Mouse (Mus musculus) limb, embryonic 10.5 days (tissue): ENCODE measurements at regions not wholly inside any gene's neighbourhood (a gene's known extent, or its start where the extent isn't known, plus 50 kb on each side); places are given as distances from the start of the nearest gene placed in this dataset.
"Not testable (repeated sequence)": the region's sequence is repeated elsewhere in the genome, so short reads cannot be mapped to it uniquely, and the experiment has no call there.

Experiments
- DNase-seq: peaks from one replicate; pipeline ENCODE4 v3.0.0-alpha.2; 2017; ENCODE audit warnings: low spot score
- H3K27ac ChIP-seq: fragments of 300-500 bp; sonication (generic); 2 replicates; pipeline ENCODE4 v1.5.1; 2016; ENCODE audit warnings: mild to moderate bottlenecking
- H3K27me3 ChIP-seq: fragments of 300-500 bp; sonication (generic); 2 replicates; pipeline ENCODE4 v1.6.1; 2016; ENCODE audit warnings: low read depth, mild to moderate bottlenecking; ENCODE audit not compliant: poor library complexity, severe bottlenecking
- H3K36me3 ChIP-seq: fragments of 300-500 bp; sonication (generic); 2 replicates; pipeline ENCODE4 v1.6.1; 2016; ENCODE audit warnings: mild to moderate bottlenecking, moderate library complexity
- H3K4me1 ChIP-seq: fragments of 300-500 bp; sonication (generic); 2 replicates; pipeline ENCODE4 v1.6.1; 2016
- H3K4me3 ChIP-seq: fragments of 300-500 bp; sonication (generic); 2 replicates; pipeline ENCODE4 v1.5.1; 2016; ENCODE audit warnings: mild to moderate bottlenecking, moderate library complexity
- H3K9me3 ChIP-seq: fragments of 300-500 bp; sonication (generic); replicated peaks from 2 replicates; pipeline ENCODE4 v1.6.1; 2016; ENCODE audit warnings: mild to moderate bottlenecking
- WGBS: fragments of 180-500 bp; shearing (Covaris S2); methylation state at CpG from one replicate; pipeline ENCODE4 v1.1.7; 2016; 5-methylcytosine and 5-hydroxymethylcytosine counted together

DNA sequence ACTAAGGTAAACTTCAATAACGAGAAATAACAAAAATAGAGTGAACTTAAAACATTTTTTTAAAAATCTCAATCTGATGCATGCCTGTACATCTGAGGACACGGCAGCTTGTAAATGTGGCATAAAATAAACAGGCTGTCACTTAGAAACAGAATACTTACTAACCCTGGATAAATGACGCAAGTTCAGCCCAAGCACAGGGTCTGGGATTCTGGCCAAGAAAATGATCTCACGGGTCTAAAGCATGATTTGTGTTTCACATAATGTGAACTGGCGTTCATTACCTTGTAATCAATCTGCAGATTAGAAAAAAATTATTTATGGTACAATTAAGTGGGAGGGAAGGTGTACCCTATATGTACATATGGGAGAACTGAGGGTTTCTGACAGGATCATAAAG is 512.1 kb upstream of the Vrk2 start:
- 67% methylated on average over 5 of the region's 5 CpGs for WGBS
- Histone ChIP-seq H3K27ac (no peak overlapping the region), H3K36me3 (no peaks in the 10 kb centered on the region), H3K4me1 (no peaks in the 10 kb centered on the region), H3K9me3 (no peaks in the 10 kb centered on the region), H3K4me3 (no peak overlapping the region), H3K27me3 (no peaks in the 10 kb centered on the region)
- no peak for DNase-seq

DNA sequence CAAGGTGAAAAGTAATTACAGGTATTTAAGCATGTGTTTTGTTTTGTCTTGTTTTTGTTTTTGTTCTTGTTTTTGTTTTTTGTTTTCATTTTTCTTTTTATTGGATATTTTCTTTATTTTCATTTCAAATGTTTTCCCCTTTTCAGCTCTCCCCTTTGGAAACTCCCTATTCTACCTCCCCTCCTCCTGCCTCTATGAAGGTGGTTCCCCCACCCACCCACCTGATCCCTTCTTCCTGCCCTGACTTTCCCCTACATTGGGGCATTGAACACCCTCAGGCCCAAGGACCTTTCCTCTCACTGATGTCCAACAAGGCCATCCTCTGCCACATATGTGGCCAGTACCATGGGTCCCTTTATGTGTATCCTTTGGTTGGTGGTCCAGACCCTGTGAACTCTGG is 509.1 kb upstream of the Vrk2 start:
- Histone ChIP-seq H3K4me3 (no peak overlapping the region), H3K27ac (no peak overlapping the region), H3K9me3 (no peaks in the 10 kb centered on the region), H3K27me3 (no peaks in the 10 kb centered on the region), H3K36me3 (no peaks in the 10 kb centered on the region), H3K4me1 (no peaks in the 10 kb centered on the region)
- no peak for DNase-seq

DNA sequence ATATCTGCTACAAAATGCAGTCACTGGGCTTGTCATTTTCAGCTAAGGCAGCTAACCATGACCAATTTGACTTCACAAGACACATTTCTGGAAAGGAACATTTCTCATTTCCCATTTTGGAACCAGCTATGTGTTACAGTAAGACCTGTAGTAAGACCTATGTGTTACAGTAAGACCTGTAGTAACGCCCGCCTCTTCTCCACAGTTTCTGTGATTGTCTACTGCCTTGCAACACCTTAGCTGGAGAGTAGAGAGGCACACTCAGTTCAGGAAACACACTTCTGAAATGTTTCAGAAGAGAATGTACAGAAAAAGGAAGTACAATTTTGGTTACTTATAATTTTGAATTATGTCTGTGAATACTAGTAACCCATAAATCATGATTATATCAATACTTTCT is 508.2 kb upstream of the Vrk2 start:
- Histone ChIP-seq H3K9me3 (no peaks in the 10 kb centered on the region), H3K27me3 (no peaks in the 10 kb centered on the region), H3K27ac (no peak overlapping the region), H3K36me3 (no peaks in the 10 kb centered on the region), H3K4me1 (no peaks in the 10 kb centered on the region), H3K4me3 (no peak overlapping the region)
- DNase-seq, result no peak
- WGBS, result 95% methylated on average over 2 of the region's 2 CpGs

DNA sequence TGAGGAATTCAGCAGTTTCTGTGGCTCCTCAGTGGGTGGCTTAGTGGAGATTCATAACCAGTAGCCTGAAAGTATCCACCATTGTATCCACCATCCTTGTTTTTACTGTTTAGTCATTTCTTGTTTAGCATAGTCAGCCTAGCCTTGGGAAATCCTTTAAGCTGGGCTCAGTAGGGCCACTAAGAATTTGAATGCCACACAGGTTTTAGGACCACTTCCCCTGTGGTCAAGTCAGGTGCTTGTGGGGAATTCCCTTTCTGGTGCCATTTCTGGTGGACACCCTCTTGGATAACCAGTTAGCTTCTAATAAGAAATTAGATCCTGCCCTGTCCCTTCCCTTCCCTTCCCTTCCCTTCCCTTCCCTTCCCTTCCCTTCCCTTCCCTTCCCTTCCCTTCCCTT is 502.8 kb upstream of the Vrk2 start:
- Histone ChIP-seq H3K36me3 (no peaks in the 10 kb centered on the region), H3K4me1 (no peaks in the 10 kb centered on the region), H3K4me3 (no peak overlapping the region), H3K27ac (no peak overlapping the region), H3K27me3 (no peaks in the 10 kb centered on the region), H3K9me3 (no peaks in the 10 kb centered on the region)
- DNase-seq, result no peak

DNA sequence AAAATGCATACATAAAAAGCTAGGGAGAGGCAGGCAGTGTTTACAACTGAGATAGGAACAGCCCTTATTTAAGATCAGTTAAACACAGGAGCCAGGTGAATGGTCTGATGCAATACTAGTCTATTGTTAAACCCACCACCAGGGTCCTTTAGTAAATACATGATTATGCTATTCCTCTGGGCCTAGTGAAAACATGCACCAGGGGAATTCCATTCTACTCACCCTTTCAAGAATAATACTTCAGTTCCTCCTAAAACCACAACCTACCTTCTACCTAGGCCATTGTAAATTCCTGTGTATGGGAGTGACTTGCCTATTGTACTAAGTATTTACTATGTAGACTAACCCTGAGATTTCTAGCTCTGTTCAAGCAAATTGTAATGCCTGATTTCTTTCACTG is 501.7 kb upstream of the Vrk2 start:
- H3K9me3 ChIP-seq, H3K27me3 ChIP-seq, H3K27ac ChIP-seq, DNase-seq, H3K4me3 ChIP-seq, H3K36me3 ChIP-seq, H3K4me1 ChIP-seq: not testable (repeated sequence)

DNA sequence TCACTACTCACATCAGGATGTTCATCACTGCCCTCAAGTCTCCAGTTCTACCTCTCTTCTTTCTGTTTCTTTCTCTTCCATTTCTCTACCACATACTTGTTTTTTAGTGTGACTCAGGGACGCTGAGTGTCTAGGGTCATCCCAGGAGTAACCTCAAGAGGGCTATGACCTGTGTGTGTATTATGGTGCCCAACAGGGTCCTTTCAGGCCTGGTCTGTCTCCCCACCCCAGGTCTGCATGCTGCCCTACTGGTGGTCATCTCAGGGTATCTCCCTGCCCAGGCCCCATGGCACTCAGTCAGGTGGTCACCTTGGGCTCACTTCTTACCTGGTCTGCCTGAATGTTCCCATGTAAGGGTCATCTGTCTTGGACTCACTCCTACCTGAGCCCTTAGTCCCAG is 492.7 kb upstream of the Vrk2 start:
- no peak for DNase-seq
- no peak overlapping the region for H3K27ac ChIP-seq
- H3K27me3 ChIP-seq, result no peaks in the 10 kb centered on the region
- no peaks in the 10 kb centered on the region for H3K36me3 ChIP-seq
- H3K9me3 ChIP-seq, result no peaks in the 10 kb centered on the region
- WGBS, result 97% methylated on average over 1 of the region's 1 CpGs
- no peak overlapping the region for H3K4me3 ChIP-seq
- H3K4me1 ChIP-seq, result no peaks in the 10 kb centered on the region

DNA sequence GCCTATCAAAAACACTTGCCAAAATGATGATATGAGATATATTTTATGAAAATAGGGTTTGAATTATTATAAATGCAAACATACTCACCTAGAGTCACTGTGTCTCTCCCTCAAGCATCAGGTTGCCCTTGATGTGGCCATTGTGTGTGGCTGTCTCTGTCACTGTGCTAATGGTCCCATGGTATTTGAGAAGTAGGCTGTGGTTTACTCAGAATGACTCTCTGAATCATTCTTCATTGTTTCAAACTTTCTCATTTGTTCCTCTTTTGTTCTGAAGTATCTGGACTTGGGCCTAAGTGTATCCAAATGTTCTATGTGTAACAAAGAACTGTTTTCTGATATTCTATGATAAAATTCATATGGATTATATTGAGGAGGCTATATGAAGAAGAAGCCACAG is 487.4 kb upstream of the Vrk2 start:
- H3K4me3 ChIP-seq, result no peak overlapping the region
- no peaks in the 10 kb centered on the region for H3K4me1 ChIP-seq
- no peaks in the 10 kb centered on the region for H3K36me3 ChIP-seq
- H3K9me3 ChIP-seq, result no peaks in the 10 kb centered on the region
- no peak for DNase-seq
- H3K27ac ChIP-seq, result no peak overlapping the region
- H3K27me3 ChIP-seq, result no peaks in the 10 kb centered on the region

DNA sequence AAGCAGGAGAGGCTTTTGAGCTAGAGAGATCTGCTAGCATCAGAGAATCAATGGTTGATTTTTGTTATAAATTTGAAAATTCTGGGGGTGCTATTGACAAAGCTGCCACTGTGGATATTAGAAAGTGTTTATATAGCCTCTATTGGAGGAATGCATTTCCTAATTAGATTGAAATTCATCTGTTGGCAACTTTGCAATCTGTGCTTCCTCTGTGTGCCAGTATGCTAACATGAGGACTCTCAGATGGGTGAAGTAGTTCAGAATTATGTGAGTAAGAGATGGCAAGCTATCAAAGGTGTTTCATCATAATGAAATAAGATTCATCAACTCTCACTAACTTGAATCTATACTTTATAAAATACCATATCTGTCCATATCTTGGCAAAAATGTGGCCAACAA is 476.6 kb upstream of the Vrk2 start:
- Histone ChIP-seq H3K9me3 (no peaks in the 10 kb centered on the region), H3K36me3 (no peaks in the 10 kb centered on the region), H3K27me3 (no peaks in the 10 kb centered on the region), H3K4me1 (no peaks in the 10 kb centered on the region), H3K27ac (no peak overlapping the region), H3K4me3 (no peak overlapping the region)
- no peak for DNase-seq

DNA sequence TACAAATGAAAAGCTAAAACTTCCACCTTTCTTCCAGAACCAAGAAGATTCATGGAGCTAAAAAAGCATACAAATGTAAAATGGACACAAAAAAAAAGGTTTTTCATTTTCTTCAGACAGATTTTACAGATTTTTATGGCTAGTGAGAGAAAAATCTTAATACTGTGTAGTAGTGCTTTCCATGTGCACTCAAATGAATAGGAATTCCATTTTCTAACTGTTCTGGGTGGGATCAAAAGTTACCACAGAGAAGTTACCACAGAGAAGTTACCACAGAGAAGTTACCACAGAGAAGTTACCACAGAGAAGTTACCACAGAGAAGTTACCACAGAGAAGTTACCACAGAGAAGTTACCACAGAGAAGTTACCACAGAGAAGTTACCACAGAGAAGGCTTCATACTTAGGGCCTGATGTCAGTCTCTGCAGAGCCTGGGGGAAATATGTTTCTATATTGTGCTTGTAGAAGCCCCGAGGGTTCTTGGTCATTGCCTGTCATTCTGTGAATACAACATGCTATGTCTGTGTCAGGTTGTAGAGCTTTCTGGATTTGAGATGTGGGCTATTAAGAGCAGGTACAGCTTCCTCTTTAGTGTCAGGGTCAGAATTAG is 433.5 kb upstream of the Vrk2 start:
- Histone ChIP-seq H3K4me1 (peaks cover 11% of the 10 kb centered on the region; the same call in 1 of the 2 replicates), H3K36me3 (no peaks in the 10 kb centered on the region), H3K4me3 (no peak overlapping the region), H3K27me3 (no peaks in the 10 kb centered on the region), H3K27ac (no peak overlapping the region), H3K9me3 (no peaks in the 10 kb centered on the region)
- no peak for DNase-seq
- 83% methylated on average over 1 of the region's 1 CpGs for WGBS

DNA sequence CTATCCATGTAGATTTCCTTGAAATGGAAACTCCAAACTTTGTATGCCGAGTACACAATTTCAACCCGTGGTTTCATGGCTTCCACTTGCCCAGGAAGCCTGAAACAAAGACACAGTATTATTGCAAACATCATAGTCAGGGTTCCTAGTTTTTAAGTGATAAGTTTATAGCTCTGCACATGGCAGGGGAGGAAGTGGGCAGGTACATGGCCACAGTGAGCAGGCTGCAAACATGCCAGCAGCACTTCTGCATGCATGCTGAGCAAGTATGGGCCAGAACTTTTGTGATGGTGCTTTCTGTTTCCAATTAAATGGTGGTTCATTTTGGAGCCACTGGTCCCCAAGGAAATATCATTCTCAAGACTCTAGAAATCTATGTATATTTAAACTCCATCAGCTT is 431.7 kb upstream of the Vrk2 start:
- Histone ChIP-seq H3K9me3 (no peaks in the 10 kb centered on the region), H3K4me1 (peaks cover 11% of the 10 kb centered on the region; the same call in 1 of the 2 replicates), H3K36me3 (no peaks in the 10 kb centered on the region), H3K4me3 (no peak overlapping the region), H3K27me3 (no peaks in the 10 kb centered on the region), H3K27ac (peak overlapping the region; percentile 63; the same call in 1 of the 2 replicates)
- WGBS, result 77% methylated on average over 2 of the region's 2 CpGs
- DNase-seq, result peak; percentile 32

DNA sequence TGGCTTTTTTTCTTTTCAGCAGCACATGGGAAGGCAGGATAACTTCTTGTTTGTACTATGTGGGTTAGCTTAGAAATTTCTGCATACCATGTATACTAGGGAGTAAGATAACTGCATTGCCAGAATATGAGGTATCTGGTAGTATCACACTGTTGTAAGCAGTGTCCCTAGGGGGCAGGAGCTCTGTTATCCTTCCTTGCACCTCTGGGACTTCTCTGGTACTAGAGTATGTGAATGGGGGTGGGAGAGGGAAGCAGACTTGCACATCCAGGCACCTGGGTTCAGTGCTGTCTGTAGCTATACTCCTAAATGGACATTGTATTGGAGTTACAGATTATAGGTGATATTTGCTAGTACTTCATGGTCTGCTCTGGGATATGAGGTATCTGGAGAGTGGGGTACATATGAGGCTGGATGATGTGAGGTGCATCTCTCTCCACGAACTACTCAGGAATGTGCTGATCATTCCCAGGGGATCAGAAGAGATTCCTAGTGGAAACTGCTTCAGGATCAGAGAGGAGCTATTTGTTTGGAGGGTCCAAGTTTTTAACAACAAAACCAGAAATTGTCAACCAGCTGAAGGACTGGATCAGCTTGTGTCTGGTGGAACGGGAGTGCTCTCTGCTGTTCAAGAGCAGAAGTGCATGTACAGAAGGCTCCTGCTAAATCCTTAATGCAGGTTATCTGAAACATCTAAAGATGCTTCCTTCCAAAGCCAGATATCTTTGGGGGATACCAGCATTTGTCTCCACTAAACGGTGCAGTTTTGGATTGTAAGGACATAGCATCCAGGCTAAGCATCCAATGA is 402.7 kb upstream of the Vrk2 start:
- WGBS, result 33% methylated on average over 3 of the region's 3 CpGs
- peak; percentile 37 for DNase-seq

DNA sequence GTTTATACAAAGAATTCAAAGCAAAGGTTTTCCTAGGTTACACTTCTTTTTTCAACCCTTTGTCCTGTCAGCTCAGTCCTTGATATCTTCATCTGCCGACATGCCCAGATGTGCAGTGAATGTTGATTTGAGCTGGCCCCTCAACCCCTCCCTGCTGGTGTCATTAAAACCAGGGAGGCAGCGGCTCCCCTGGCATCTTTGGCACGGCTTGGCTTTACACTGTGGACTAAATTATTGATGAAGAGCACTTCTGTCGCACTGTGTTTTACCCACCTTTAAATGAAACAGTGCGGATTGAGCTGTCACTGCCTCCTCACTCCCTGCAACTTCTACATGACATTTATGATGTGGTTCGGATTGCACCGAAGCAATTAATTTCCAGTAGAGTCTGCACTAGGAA is 387.4 kb upstream of the Vrk2 start:
- DNase-seq, result no peak
- Histone ChIP-seq H3K9me3 (no peaks in the 10 kb centered on the region), H3K36me3 (no peaks in the 10 kb centered on the region), H3K27ac (no peak overlapping the region), H3K4me3 (no peak overlapping the region), H3K4me1 (no peaks in the 10 kb centered on the region), H3K27me3 (no peaks in the 10 kb centered on the region)
- WGBS, result 64% methylated on average over 7 of the region's 7 CpGs

More for the DNA sequence above, 402.7 kb upstream of the Vrk2 start:
- Histone ChIP-seq H3K9me3 (no peaks in the 10 kb centered on the region), H3K27me3 (no peaks in the 10 kb centered on the region), H3K27ac (no peak overlapping the region), H3K36me3 (no peaks in the 10 kb centered on the region), H3K4me3 (no peak overlapping the region), H3K4me1 (no peaks in the 10 kb centered on the region)

DNA sequence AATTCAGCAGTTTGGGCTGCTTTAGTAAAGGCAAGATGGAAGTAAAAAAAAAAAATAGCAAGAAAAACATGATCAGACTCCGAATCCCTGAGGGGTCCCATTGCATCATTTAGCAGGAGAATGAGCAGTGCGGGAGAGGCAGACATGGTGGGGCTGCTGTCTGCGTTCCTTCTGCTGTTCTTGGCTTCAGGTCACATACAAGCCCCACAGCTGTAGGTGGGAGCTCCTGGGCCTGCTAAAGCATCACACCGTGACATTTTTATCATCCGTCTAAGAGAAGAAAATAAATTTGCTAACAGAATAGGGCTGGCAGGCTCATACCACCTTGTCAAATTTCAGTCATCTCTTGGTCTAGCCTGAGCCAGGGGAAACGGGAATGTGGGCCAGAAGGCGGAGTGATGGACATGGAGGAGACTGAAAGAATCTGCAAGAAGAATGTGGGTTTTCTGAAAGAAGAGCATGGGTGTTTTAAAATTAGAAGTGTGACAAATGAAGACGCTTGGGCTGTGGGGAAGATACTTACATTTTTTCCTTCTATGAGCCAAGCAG is 378.8 kb upstream of the Vrk2 start:
- H3K9me3 ChIP-seq, result no peaks in the 10 kb centered on the region
- no peaks in the 10 kb centered on the region for H3K36me3 ChIP-seq
- H3K4me3 ChIP-seq, result no peak overlapping the region
- no peaks in the 10 kb centered on the region for H3K27me3 ChIP-seq
- no peak for DNase-seq
- no peak overlapping the region for H3K27ac ChIP-seq
- whole genome bisulfite sequencing, result 90% methylated on average over 8 of the region's 8 CpGs
- no peaks in the 10 kb centered on the region for H3K4me1 ChIP-seq

DNA sequence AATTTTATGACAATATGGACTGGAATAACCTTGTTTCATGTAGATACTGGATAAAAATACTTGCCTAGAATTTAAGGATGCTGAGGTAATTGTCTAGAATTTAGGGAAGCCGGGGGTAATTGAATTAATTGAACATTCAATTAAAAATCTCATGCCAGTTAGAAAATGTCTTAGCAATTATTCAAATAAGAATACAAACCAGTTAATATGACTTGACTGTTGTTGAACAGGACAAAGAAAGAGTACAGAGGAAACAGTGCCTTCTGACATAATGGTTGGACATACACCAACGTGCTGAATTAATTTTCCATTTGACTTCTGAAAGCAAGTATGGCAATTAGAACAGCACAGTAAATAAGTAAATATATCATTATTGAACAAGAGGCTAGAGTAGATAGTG is 377.4 kb upstream of the Vrk2 start:
- no peak for DNase-seq
- Histone ChIP-seq H3K27ac (no peak overlapping the region), H3K9me3 (no peaks in the 10 kb centered on the region), H3K36me3 (no peaks in the 10 kb centered on the region), H3K4me1 (no peaks in the 10 kb centered on the region), H3K27me3 (no peaks in the 10 kb centered on the region), H3K4me3 (no peak overlapping the region)
- WGBS, result 89% methylated on average over 2 of the region's 2 CpGs
